Mouse (Mus musculus) CH12.LX (cell line): Measurements from ENCODE around the gene Actl6b.

Experiments
- CTCF ChIP-seq, 2 experiments: IDR thresholded peaks in 1 of 2; conservative IDR thresholded peaks in 1 of 2; 2 replicates each; pipeline ENCODE4 v1.5.1; 2011 to 2012; ENCODE audit warnings: low read depth in 2 of 2, low read length in 2 of 2, improper control_type of control experiment in 1 of 2, inconsistent platforms in 1 of 2, mild to moderate bottlenecking in 1 of 2, moderate library complexity in 1 of 2
- ETS1 ChIP-seq: conservative IDR thresholded peaks from 2 replicates; pipeline ENCODE4 v1.6.1; 2012; ENCODE audit warnings: low read depth, mild to moderate bottlenecking, inconsistent platforms, low read length, improper control_type of control experiment, moderate library complexity
- POLR2A ChIP-seq: IDR thresholded peaks from 2 replicates; pipeline ENCODE4 v1.6.1; 2011; ENCODE audit warnings: low read depth, mild to moderate bottlenecking, improper control_type of control experiment, low read length
- ZC3H11A ChIP-seq: IDR thresholded peaks from 2 replicates; pipeline ENCODE4 v1.6.1; 2012; ENCODE audit warnings: low read depth, mild to moderate bottlenecking, inconsistent platforms, low read length, improper control_type of control experiment
- ZMIZ1 ChIP-seq: IDR thresholded peaks from 2 replicates; pipeline ENCODE4 v1.6.1; 2012; ENCODE audit warnings: low read depth, mild to moderate bottlenecking, inconsistent platforms, low read length, improper control_type of control experiment

GRCm38 (mm10) chr5:137504041-137504440 lies 49.3 kb upstream of the Actl6b start:
- TF ChIP-seq CTCF (conservative IDR thresholded peaks at IDR 0.05 in 1 of 2, IDR thresholded peaks at IDR 0.05 in 1 of 2; ENCODE audit: low read depth in 2 of 2, low read length in 2 of 2) = peak in 1 of 2 experiments; percentile 48; a peak in 3 of 4 replicates
- TF ChIP-seq ZMIZ1 = no peak
- no peak for TF ChIP-seq ZC3H11A
- no peak for TF ChIP-seq POLR2A
- TF ChIP-seq ETS1 = no peak
